Mouse (Mus musculus) CH12.LX (cell line): Measurements from ENCODE around the gene Ajm1. TPM values are rescaled to one million over a fixed set of nuclear protein-coding genes. Genes with fewer than 3 reads are reported as not detected.

Experiments used
- DNase-seq: peaks from one replicate; pipeline ENCODE4 v3.0.0-alpha.2; 2013; ENCODE audit errors: extremely low read depth
- H3K27ac ChIP-seq: 2 replicates; pipeline ENCODE4 v1.5.1; 2012; ENCODE audit warnings: low read depth, mild to moderate bottlenecking, control low read depth, moderate library complexity; ENCODE audit not compliant: insufficient read depth
- H3K27me3 ChIP-seq: replicated peaks from 2 replicates; pipeline ENCODE3; 2012; ENCODE audit warnings: inconsistent platforms
- H3K36me3 ChIP-seq, 2 experiments: replicated peaks in 1 of 2; 2 replicates each; pipeline versions ENCODE3 to v1.6.1; 2012; ENCODE audit warnings: inconsistent platforms in 1 of 2, low read length in 1 of 2, mild to moderate bottlenecking in 1 of 2, mixed read lengths in 1 of 2, moderate library complexity in 1 of 2; ENCODE audit not compliant: control insufficient read depth in 1 of 2, insufficient read depth in 1 of 2
- H3K4me1 ChIP-seq, 2 experiments: 2 replicates each; pipeline ENCODE4 v1.6.1; 2012; ENCODE audit warnings: inconsistent platforms in 1 of 2, moderate library complexity in 1 of 2; ENCODE audit not compliant: insufficient read depth in 2 of 2, control insufficient read depth in 1 of 2
- H3K4me2 ChIP-seq: 2 replicates; pipeline ENCODE4 v1.6.1; 2012; ENCODE audit warnings: low read depth, mild to moderate bottlenecking, control low read depth; ENCODE audit not compliant: poor library complexity, insufficient read depth, severe bottlenecking
- H3K4me3 ChIP-seq, 3 experiments: fragments of 150-350 bp in 1 of 3; sonication (generic) in 1 of 3; replicated peaks in 1 of 3; 2 replicates each; pipeline versions ENCODE3 to v1.5.1; 2011 to 2012; ENCODE audit warnings: low read depth in 2 of 3, low read length in 2 of 3, mild to moderate bottlenecking in 2 of 3, moderate library complexity in 2 of 3, control low read depth in 1 of 3, improper control_type of control experiment in 1 of 3, inconsistent platforms in 1 of 3, mixed read lengths in 1 of 3; ENCODE audit not compliant: poor library complexity in 1 of 3
- H3K79me2 ChIP-seq: replicated peaks from 2 replicates; pipeline ENCODE4 v1.6.1; 2012; ENCODE audit warnings: mild to moderate bottlenecking, moderate library complexity; ENCODE audit not compliant: control insufficient read depth, poor library complexity, insufficient read depth, severe bottlenecking; ENCODE audit errors: extremely low read depth
- H3K9ac ChIP-seq: 2 replicates; pipeline ENCODE4 v1.6.1; 2012; ENCODE audit warnings: low read depth, mild to moderate bottlenecking, control low read depth, moderate library complexity; ENCODE audit not compliant: insufficient read depth
- H3K9me3 ChIP-seq: replicated peaks from 2 replicates; pipeline ENCODE3; 2012; ENCODE audit warnings: low read length, inconsistent platforms, mixed read lengths
- CHD1 ChIP-seq: IDR thresholded peaks from 2 replicates; pipeline ENCODE4 v1.6.1; 2012; ENCODE audit warnings: low read depth, low read length, improper control_type of control experiment, inconsistent platforms
- CHD2 ChIP-seq: IDR thresholded peaks from 2 replicates; pipeline ENCODE4 v1.6.1; 2011; ENCODE audit warnings: low read length, improper control_type of control experiment
- E2F4 ChIP-seq: IDR thresholded peaks from 2 replicates; pipeline ENCODE4 v1.6.1; 2011; ENCODE audit warnings: low read depth, low read length, improper control_type of control experiment; ENCODE audit not compliant: insufficient replicate concordance
- IRF4 ChIP-seq: IDR thresholded peaks from 2 replicates; pipeline ENCODE4 v1.6.1; 2014; ENCODE audit warnings: low read depth, mild to moderate bottlenecking, inconsistent platforms, low read length, improper control_type of control experiment
- JUN ChIP-seq: IDR thresholded peaks from 2 replicates; pipeline ENCODE4 v1.6.1; 2011; ENCODE audit warnings: low read depth, mild to moderate bottlenecking, low read length, improper control_type of control experiment, moderate library complexity; ENCODE audit not compliant: insufficient read depth
- MAFK ChIP-seq: IDR thresholded peaks from 2 replicates; pipeline ENCODE4 v1.6.1; 2011; ENCODE audit warnings: low read length, improper control_type of control experiment; ENCODE audit not compliant: insufficient replicate concordance
- MAX ChIP-seq: IDR thresholded peaks from 2 replicates; pipeline ENCODE4 v1.6.1; 2011; ENCODE audit warnings: low read length, improper control_type of control experiment
- MAZ ChIP-seq: IDR thresholded peaks from 2 replicates; pipeline ENCODE4 v1.6.1; 2012; ENCODE audit warnings: low read depth, mild to moderate bottlenecking, inconsistent platforms, low read length, improper control_type of control experiment, moderate library complexity
- MXI1 ChIP-seq: IDR thresholded peaks from 2 replicates; pipeline ENCODE4 v1.6.1; 2011; ENCODE audit warnings: mild to moderate bottlenecking, low read depth, low read length, improper control_type of control experiment
- MYC ChIP-seq: IDR thresholded peaks from 2 replicates; pipeline ENCODE4 v1.6.1; 2011; ENCODE audit warnings: low read depth, mild to moderate bottlenecking, improper control_type of control experiment, low read length
- NRF1 ChIP-seq: IDR thresholded peaks from 2 replicates; pipeline ENCODE4 v1.6.1; 2014; ENCODE audit warnings: low read depth, mild to moderate bottlenecking, inconsistent platforms, low read length, improper control_type of control experiment, moderate library complexity
- POLR2A ChIP-seq: IDR thresholded peaks from 2 replicates; pipeline ENCODE4 v1.6.1; 2011; ENCODE audit warnings: low read depth, mild to moderate bottlenecking, improper control_type of control experiment, low read length
- TCF12 ChIP-seq: IDR thresholded peaks from 2 replicates; pipeline ENCODE4 v1.6.1; 2014; ENCODE audit warnings: low read depth, mild to moderate bottlenecking, inconsistent platforms, low read length, improper control_type of control experiment
- UBTF ChIP-seq: IDR thresholded peaks from 2 replicates; pipeline ENCODE4 v1.6.1; 2012; ENCODE audit warnings: low read depth, mild to moderate bottlenecking, inconsistent platforms, low read length, improper control_type of control experiment, moderate library complexity
- USF2 ChIP-seq: conservative IDR thresholded peaks from 2 replicates; pipeline ENCODE4 v1.6.1; 2011; ENCODE audit warnings: low read depth, low read length, improper control_type of control experiment
- dilution Hi-C: fragments of 300-500 bp; cut with MboI; formaldehyde crosslinking; loops from 2 replicates; pipeline ENCODE4 v1.14.3; 2020; ENCODE audit warnings: low sequenced_read_pairs; ENCODE audit not compliant: extremely low pct_unique_long_range_greater_than_20kb, extremely low pct_ligation_motif_present
- in situ Hi-C: fragments of 300-500 bp; cut with MboI; formaldehyde crosslinking; loops from 3 replicates; pipeline ENCODE4 v1.14.3; 2019; ENCODE audit warnings: low sequenced_read_pairs, low pct_ligation_motif_present, low pct_unique_long_range_greater_than_20kb, mixed read lengths
- polyA plus RNA-seq: library from polyadenylated mRNA; unstranded; fragments of >175 nt; gene quantifications from 2 replicates; pipeline ENCODE4 v1.2.1, GENCODE M21; 2012; ENCODE audit warnings: low read depth; ENCODE audit not compliant: insufficient read length
- total RNA-seq, 2 experiments: library from RNA; depleted of rRNA; stranded (reverse); fragments of 300-350 nt in 1 of 2; fragments of >200 nt in 1 of 2; gene quantifications; 2 replicates each; pipeline ENCODE4 v1.2.3; 2012 to 2014

Ajm1 gene
- total and polyA plus RNA-seq, 3 experiments, result 0.31 to 1.4 (median 1.4) TPM

GRCm38 (mm10) chr2:25546811-25547491, 34.6 kb downstream of the Ajm1 start, which contains the start of gene Traf2 (continued):
- TF ChIP-seq UBTF (0 out of 2 replicates have a peak, but pooled peaks have one; percentile 7), MYC (no peak), NRF1 (peak; percentile 67), CHD1 (no peak)

GRCm38 (mm10) chr2:25545996-25546810, 35.4 kb downstream of the Ajm1 start:
- dilution Hi-C loops, result no loop called here
- Histone ChIP-seq H3K9ac (peak overlapping the region; percentile 77), H3K27me3 (no peaks in the 10 kb centered on the region), H3K36me3 (peaks cover 9 to 30% of the 10 kb centered on the region in 2 experiments)
- TF ChIP-seq E2F4, result peak; percentile 11; the same call in 1 of the 2 replicates
- no peak; the same call in 1 of the 2 replicates for TF ChIP-seq POLR2A
- TF ChIP-seq UBTF, result 0 out of 2 replicates have a peak, but pooled peaks have one; percentile 72
- peak; percentile 64 for TF ChIP-seq CHD1
- TF ChIP-seq JUN, result no peak
- TF ChIP-seq TCF12, result peak; percentile 21; the same call in 1 of the 2 replicates
- TF ChIP-seq MXI1, result peak; percentile 59
- peak; percentile 24; the same call in 1 of the 2 replicates for TF ChIP-seq CHD2
- TF ChIP-seq USF2, result no peak
- TF ChIP-seq MAFK, result no peak
- peak; percentile 32; the same call in 1 of the 2 replicates for TF ChIP-seq MAX
- TF ChIP-seq MAZ, result no peak
- TF ChIP-seq IRF4, result peak; percentile 45; the same call in 1 of the 2 replicates
- TF ChIP-seq, all 38 proteins: peak for 8
- Histone ChIP-seq H3K4me1 (peaks cover 50 to 76% of the 10 kb centered on the region in 2 experiments), H3K79me2 (peaks cover 51% of the 10 kb centered on the region), H3K9me3 (no peaks in the 10 kb centered on the region), H3K4me3 (peak overlapping the region; percentile 79 to 96 (median 88)), H3K27ac (peak overlapping the region; percentile 64), H3K4me2 (peak overlapping the region; percentile 95)
- in situ Hi-C loops, result no loop called here
- DNase-seq, result peak; percentile 46
